Mouse (Mus musculus) hindbrain, embryonic 11.5 days (tissue): Measurements from ENCODE around the gene Usp29. TPM values are rescaled to one million over a fixed set of nuclear protein-coding genes. Genes with fewer than 3 reads are reported as not detected.

ENCODE experiments used
- ATAC-seq: fragments of 200-750 bp; cut with Nextera tagmentation; 2 replicates; pipeline ENCODE4 v1.8.0; 2017; ENCODE audit warnings: mild to moderate bottlenecking, moderate TSS enrichment, moderate library complexity; ENCODE audit not compliant: low FRiP score
- DNase-seq: peaks from one replicate; pipeline ENCODE4 v3.0.0-alpha.2; 2015; ENCODE audit warnings: low spot score
- H3K27ac ChIP-seq: fragments of 300-500 bp; sonication (generic); 2 replicates; pipeline ENCODE4 v1.5.1; 2014; ENCODE audit warnings: mild to moderate bottlenecking, low read depth, low read length
- H3K27me3 ChIP-seq: fragments of 300-500 bp; sonication (generic); 2 replicates; pipeline ENCODE4 v1.6.1; 2014; ENCODE audit warnings: mild to moderate bottlenecking, low read length, moderate library complexity, mixed read lengths; ENCODE audit not compliant: control insufficient read depth, insufficient read depth
- H3K36me3 ChIP-seq: fragments of 300-500 bp; sonication (generic); 2 replicates; pipeline ENCODE4 v1.6.1; 2014; ENCODE audit warnings: mild to moderate bottlenecking, low read length, moderate library complexity, mixed read lengths; ENCODE audit not compliant: control insufficient read depth, insufficient read depth
- H3K4me1 ChIP-seq: fragments of 300-500 bp; sonication (generic); replicated peaks from 2 replicates; pipeline ENCODE4 v1.6.1; 2014; ENCODE audit warnings: low read length, mixed read lengths; ENCODE audit not compliant: control insufficient read depth, insufficient read depth
- H3K4me2 ChIP-seq: fragments of 300-500 bp; sonication (generic); replicated peaks from 2 replicates; pipeline ENCODE4 v1.6.1; 2014; ENCODE audit warnings: mild to moderate bottlenecking, low read depth, low read length
- H3K4me3 ChIP-seq: fragments of 300-500 bp; sonication (generic); 2 replicates; pipeline ENCODE4 v1.5.1; 2014; ENCODE audit warnings: low read depth, low read length
- H3K9ac ChIP-seq: fragments of 300-500 bp; sonication (generic); 2 replicates; pipeline ENCODE4 v1.6.1; 2014; ENCODE audit warnings: low read depth, low read length
- H3K9me3 ChIP-seq: fragments of 300-500 bp; sonication (generic); 2 replicates; pipeline ENCODE4 v1.6.1; 2016; ENCODE audit warnings: low read length; ENCODE audit not compliant: control insufficient read depth
- WGBS: fragments of 180-500 bp; shearing (Covaris S2); extraction: QIAGEN DNeasy Blood & Tissue Kit; methylation state at CpG from one replicate; pipeline ENCODE4 v1.1.7; 2014; 5-methylcytosine and 5-hydroxymethylcytosine counted together
- polyA plus RNA-seq: library from polyadenylated mRNA; unstranded; fragments of >200 nt; fragmentation: Nextera tagmentation; extraction: Ambion mirVana; gene quantifications from 2 replicates; pipeline ENCODE4 v1.2.1, GENCODE M21; 2014

Gene Usp29
- polyA plus RNA-seq, 1 experiment from 2014 or later: 15.1 TPM

DNA sequence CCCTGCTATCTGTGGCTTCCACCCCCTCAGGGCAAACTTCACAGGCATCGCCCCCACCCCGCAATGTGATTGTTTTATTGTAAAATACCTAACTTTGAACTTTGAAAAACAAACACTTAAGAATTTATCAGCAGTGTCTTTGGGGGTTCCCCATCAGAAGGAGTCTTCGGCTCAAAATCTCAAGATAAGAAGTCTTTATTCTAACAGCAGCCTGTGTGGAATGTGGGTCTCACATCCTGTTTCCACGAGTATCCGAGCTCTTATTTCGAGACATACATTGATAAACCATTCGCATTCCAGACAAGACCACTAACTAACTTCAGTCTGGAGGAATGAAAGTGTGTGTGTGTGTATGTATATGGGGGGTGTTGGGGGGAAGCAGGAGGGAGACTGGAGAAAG lies 180.1 kb downstream of the Usp29 start:
- Histone ChIP-seq H3K27me3 (no peaks in the 10 kb centered on the region), H3K9ac (no peak overlapping the region), H3K9me3 (no peaks in the 10 kb centered on the region), H3K27ac (no peak overlapping the region), H3K4me3 (no peak overlapping the region), H3K4me2 (no peak overlapping the region), H3K4me1 (0 out of 2 replicates have a peak, but pooled peaks cover 2% of the 10 kb centered on the region), H3K36me3 (no peaks in the 10 kb centered on the region)
- ATAC-seq (no peak), DNase-seq (no peak)
- 58% methylated on average over 7 of the region's 7 CpGs for WGBS

GRCm38 (mm10) chr7:6911731-6912130 lies 181.4 kb downstream of the Usp29 start:
- WGBS: 71% methylated on average over 5 of the region's 5 CpGs
- ATAC-seq (no peak), DNase-seq (no peak)
- Histone ChIP-seq H3K27me3 (no peaks in the 10 kb centered on the region), H3K36me3 (no peaks in the 10 kb centered on the region), H3K9me3 (no peaks in the 10 kb centered on the region), H3K9ac (no peak overlapping the region), H3K4me1 (0 out of 2 replicates have a peak, but pooled peaks cover 2% of the 10 kb centered on the region), H3K27ac (no peak overlapping the region), H3K4me3 (no peak overlapping the region), H3K4me2 (no peak overlapping the region)

DNA sequence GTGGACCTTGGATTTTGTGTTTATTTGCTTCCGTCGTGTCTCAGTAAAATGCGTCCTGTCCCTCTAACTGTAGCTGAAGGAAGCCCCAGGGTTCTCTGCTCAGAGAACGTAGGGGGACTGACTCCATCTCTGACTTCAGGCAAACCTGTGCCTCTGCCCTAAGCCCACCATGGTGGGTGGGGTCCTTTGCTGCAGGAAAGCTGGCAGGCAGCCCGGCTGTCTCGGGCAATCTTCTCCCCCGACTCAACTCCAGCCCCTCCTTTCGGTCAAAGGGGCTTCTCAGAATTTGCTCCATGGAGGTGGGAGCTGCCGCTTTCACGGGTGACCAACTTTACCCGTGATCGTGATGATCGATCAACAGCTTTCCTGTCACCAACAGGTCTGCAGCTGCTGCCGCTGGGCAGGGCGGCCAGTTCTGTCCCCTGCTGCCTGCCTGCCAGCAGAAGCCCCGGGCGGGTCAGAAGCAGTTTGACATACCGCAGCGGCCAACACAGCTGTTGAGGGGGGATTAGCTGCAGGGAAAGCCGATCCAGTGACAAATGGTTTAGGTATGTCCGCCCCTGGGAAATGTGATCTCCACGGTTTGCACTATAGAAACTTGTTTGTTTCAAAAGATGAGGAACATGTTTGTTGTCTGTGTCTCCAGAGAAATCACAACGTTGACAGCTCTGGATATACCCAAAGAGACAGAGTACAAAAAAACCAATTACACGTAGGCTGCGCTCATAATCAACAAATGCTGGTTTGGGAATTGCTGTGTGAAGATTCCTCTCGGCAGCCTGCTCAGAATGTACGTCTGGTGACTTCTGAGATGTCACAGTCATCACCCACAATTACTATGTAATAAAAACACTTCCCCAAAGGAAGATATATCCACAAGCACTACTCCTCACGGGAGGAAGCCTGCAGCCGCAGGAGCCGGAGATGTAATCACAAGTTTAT lies 183.3 kb downstream of the Usp29 start:
- peak overlapping the region; percentile 14; the same call in 1 of the 2 replicates for H3K27ac ChIP-seq
- no peaks in the 10 kb centered on the region for H3K9me3 ChIP-seq
- 21% methylated on average over 30 of the region's 30 CpGs for WGBS
- no peaks in the 10 kb centered on the region for H3K27me3 ChIP-seq
- H3K4me3 ChIP-seq: 0 out of 2 replicates have a peak overlapping the region, but pooled peaks have one; percentile 20
- ATAC-seq: peak; percentile 67
- DNase-seq: peak; percentile 67
- H3K9ac ChIP-seq: peak overlapping the region; percentile 3; the same call in 1 of the 2 replicates
- H3K4me2 ChIP-seq: peak overlapping the region; percentile 38
- H3K36me3 ChIP-seq: no peaks in the 10 kb centered on the region
- H3K4me1 ChIP-seq: 0 out of 2 replicates have a peak, but pooled peaks cover 2% of the 10 kb centered on the region

GRCm38 (mm10) chr7:6917126-6917525 lies 186.7 kb downstream of the Usp29 start:
- WGBS: 62% methylated on average over 5 of the region's 5 CpGs
- no peaks in the 10 kb centered on the region for H3K27me3 ChIP-seq
- no peaks in the 10 kb centered on the region for H3K9me3 ChIP-seq
- H3K27ac ChIP-seq: no peak overlapping the region
- DNase-seq (no peak), ATAC-seq (no peak)
- no peak overlapping the region for H3K9ac ChIP-seq
- no peak overlapping the region for H3K4me2 ChIP-seq
- no peaks in the 10 kb centered on the region for H3K36me3 ChIP-seq
- 0 out of 2 replicates have a peak, but pooled peaks cover 2% of the 10 kb centered on the region for H3K4me1 ChIP-seq
- H3K4me3 ChIP-seq: no peak overlapping the region

DNA sequence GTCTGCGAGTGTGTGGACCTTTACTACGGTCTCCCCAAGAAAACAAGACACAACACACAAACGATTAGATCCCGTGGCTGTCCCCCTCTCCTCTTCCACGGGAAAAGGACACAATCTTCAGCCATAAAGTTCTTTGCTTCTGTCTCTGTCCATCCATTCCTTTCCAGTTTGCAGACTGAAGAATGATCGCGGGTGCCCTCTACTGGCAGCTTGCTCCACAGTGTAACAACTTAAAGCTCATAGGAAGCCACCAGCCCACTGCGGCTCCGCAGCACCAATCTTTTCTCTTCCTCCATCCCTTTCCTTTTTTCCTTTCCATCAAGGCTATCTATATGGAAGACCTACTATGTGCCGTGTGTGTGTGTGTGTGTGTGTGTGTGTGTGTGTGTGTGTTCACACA lies 187.9 kb downstream of the Usp29 start:
- peak; percentile 75 for ATAC-seq
- DNase-seq: peak; percentile 93
- Histone ChIP-seq H3K9me3 (no peaks in the 10 kb centered on the region), H3K4me1 (0 out of 2 replicates have a peak, but pooled peaks cover 2% of the 10 kb centered on the region), H3K36me3 (no peaks in the 10 kb centered on the region), H3K4me2 (no peak overlapping the region), H3K27me3 (no peaks in the 10 kb centered on the region), H3K9ac (no peak overlapping the region), H3K27ac (no peak overlapping the region), H3K4me3 (no peak overlapping the region)
- WGBS: 16% methylated on average over 10 of the region's 10 CpGs

GRCm38 (mm10) chr7:6919131-6919870 lies 188.9 kb downstream of the Usp29 start:
- ATAC-seq (peak; percentile 28; the same call in 1 of the 2 replicates), DNase-seq (no peak)
- Histone ChIP-seq H3K36me3 (no peaks in the 10 kb centered on the region), H3K27ac (no peak overlapping the region), H3K4me1 (no peaks in the 10 kb centered on the region), H3K9ac (no peak overlapping the region), H3K9me3 (no peaks in the 10 kb centered on the region), H3K4me2 (no peak overlapping the region), H3K27me3 (no peaks in the 10 kb centered on the region), H3K4me3 (no peak overlapping the region)
- 93% methylated on average over 1 of the region's 1 CpGs for WGBS

DNA sequence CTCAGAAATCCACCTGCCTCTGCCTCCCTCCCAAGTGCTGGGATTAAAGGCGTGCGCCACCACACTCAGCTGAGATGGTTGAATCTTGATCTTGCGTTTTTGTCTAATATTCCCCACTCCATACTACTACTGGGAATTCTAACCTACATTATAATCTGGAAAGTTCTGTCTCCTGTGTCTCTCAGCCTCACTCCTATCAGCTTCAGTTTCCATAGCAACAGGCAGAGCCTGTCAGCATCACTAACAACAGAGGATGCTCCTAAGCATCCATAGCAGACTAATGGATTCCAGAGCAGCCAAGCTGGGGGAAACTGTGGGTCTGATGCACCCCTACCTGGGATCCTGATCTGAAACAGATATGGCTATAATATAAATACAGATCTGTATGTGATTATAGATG lies 193.1 kb downstream of the Usp29 start:
- H3K9ac ChIP-seq: no peak overlapping the region
- no peak overlapping the region for H3K4me3 ChIP-seq
- no peak overlapping the region for H3K4me2 ChIP-seq
- WGBS: 93% methylated on average over 3 of the region's 3 CpGs
- DNase-seq (no peak), ATAC-seq (no peak)
- H3K36me3 ChIP-seq: no peaks in the 10 kb centered on the region
- H3K27ac ChIP-seq: no peak overlapping the region
- H3K4me1 ChIP-seq: no peaks in the 10 kb centered on the region
- H3K9me3 ChIP-seq: no peaks in the 10 kb centered on the region
- H3K27me3 ChIP-seq: no peaks in the 10 kb centered on the region

DNA sequence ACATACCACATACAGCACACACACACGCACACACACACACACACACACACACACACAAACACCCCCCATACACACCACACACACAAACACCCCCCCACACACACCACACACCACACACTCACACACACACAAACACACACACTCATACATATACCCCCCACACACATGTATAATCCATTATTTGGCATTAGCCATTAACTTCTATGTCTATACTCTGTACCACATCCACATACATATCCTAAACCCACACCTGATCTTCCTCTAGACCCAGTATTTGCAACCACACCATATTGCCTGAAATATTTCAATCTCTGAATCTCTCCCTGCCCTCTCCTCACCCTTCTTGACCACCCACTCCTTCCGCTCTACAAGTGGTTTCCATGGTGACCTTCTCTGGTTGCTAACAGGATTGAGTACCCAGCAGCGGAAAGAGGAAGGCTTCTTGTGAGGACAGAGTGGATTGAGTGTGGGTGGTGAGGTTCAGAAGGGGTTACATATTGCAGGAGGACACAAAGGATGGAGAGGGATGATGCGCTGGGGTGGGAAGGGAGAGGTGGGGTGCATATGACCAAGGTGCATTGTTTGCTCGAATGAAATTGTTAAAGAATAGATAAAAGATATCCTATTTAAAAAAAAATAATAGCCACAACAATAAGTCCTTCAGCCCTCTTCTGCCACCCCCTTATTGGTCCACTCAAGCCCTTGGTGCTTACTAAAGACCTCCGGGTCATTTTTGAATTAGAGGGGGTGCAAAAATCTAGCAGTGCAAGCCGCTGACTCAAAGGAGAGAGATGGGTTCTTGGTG lies 195.8 kb downstream of the Usp29 start:
- no peaks in the 10 kb centered on the region for H3K27me3 ChIP-seq
- H3K9ac ChIP-seq: no peak overlapping the region
- no peak overlapping the region for H3K27ac ChIP-seq
- no peaks in the 10 kb centered on the region for H3K36me3 ChIP-seq
- no peak overlapping the region for H3K4me2 ChIP-seq
- no peak for DNase-seq
- H3K9me3 ChIP-seq: no peaks in the 10 kb centered on the region
- no peaks in the 10 kb centered on the region for H3K4me1 ChIP-seq
- 56% methylated on average over 7 of the region's 7 CpGs for WGBS
- H3K4me3 ChIP-seq: no peak overlapping the region
- ATAC-seq: no peak
